Mouse (Mus musculus) B cell, adult 2 months (primary cell): ENCODE measurements around the gene Llcfc1.

ENCODE experiments used
- DNase-seq, 2 experiments: peaks; one replicate each; pipeline ENCODE4 v3.0.0; 2022

Gene Llcfc1

DNA sequence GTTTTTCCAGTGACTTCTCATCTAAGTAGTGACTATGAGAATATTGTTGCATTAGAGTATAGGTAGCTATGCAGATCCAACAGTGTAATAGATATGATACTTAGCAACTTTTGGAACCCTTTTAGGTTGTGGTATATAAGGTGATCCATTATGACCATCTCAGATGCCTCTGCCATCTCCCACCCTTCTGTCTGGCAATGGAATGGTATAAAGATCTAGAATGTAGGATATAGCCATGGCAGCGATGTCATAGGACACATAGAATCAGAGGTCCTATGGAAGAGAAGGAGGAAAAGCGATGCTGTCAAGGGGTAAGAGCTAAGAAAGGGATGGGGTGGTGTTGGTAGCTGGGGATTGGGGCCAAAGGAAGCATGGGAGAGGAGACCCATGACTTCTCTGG, at the start of gene Llcfc1:
Llcfc1 (plus strand) TSS at position 301 of the 400 bp plus-strand sequence.
- no peak for DNase-seq

DNA sequence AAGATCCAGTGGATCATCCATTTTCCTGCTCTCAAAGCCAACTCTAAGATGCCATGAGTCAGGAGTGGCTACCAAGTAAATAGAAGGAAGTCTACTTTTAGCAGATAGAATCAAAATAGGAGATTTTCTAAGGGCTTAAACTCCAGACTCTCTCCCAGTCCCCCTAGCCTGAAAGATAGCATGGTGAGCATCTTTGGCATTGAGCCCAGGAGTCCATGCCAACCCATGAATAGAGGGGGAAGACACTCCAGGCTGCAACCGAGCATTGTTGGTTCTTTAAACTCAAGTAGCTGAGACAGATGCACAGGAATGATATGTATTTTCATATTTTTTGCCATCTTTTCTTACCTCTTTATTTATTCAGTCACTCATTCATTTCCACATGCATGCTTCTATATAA, 49.0 kb upstream of the Llcfc1 start:
- no peak for DNase-seq

DNA sequence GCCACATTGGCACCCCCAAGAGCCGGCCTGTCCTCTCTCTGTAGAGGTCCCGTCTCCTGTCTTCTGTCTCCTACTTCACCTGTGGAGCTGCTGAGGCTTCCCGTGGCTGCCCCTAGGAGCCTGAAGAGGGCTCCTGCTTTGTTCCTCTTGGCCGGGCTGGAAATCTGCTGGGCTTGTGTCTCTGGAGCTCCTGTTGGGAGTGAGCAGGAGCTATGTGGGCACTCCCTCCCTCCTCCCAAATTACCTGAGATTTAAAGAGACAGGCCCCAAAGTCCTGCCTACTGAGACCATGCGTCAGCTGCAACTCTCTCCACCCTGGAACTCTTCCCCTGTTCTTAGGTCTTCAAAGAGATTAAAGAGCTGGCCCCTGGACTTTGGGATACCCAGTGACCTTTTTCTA, 48.1 kb upstream of the Llcfc1 start, which contains the start of gene Trpv6:
Trpv6 (minus strand) TSS at position 228 of the 400 bp plus-strand sequence.
- DNase-seq: no peak

DNA sequence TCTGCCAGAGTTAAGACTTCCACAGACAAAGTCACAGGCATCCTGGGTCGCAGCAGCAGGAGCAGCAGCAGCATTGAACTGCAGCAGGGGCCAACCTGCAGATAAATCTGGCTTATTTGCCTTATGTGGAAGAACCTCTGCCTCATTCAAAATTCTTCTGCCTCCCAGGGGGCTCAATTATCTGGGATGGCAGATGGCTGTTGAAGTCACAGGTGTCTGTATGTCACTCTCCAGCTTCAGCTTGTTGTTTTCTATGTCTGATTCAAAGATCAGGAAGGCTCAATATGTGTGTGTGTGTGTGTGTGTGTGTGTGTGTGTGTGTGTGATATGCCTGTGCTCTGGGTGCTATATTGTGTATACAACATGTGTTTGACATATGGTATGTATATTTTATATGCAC, 46.8 kb upstream of the Llcfc1 start:
- no peak for DNase-seq

DNA sequence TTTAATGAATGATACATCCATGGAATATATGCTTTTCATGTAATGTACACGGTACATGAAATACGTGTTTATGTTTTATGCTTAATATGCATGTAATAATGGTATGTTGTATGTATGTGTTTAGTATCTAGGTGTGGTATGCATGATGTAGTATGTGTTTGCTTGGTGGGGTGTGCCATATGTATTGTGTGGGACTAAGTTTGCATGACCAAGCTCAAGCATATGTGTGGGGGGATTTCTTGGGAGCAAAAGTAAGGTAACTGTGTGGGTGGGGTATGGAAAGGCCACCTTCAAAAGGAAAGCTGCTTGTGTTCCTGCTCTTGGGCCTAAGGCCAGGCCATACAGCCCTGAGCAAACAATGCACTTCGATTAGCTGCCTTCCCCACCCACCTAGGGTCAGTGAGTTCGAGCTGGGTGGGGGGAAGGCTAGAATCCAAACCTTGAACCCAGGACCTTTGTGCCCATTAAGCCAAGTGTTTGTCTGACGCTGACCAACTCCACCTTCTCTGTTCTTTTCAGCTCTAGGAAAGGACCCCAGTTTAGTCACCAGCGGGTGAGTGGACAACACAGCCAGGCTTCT, 46.2 kb upstream of the Llcfc1 start:
- DNase-seq: no peak

- no peak for DNase-seq
Observed at GRCm38 (mm10) chr6:41640449-41640848, 43.8 kb upstream of the Llcfc1 start.

GRCm38 (mm10) chr6:41641173-41641866, 42.9 kb upstream of the Llcfc1 start:
- DNase-seq: no peak

- no peak for DNase-seq
Observed at GRCm38 (mm10) chr6:41642765-41643164, 41.5 kb upstream of the Llcfc1 start.

DNA sequence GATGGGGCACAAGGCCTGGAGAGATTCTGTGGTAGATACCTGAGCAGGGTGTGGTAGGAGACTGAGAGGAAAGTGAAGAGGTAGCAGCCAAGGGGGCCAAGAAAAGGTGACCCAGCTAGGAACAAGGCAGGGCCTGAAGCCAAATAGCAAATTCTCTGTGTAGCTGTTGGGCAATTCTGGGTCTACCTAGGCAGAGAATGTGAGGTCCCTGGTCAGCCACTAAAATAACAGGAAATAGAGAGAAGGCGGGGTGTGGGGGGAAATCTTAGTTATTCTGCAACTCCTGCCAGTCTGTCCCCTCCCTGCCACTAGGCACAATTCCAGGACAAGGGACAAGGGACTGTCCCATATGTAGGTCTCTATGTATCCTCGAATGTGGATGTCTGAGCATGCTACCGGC, 41.0 kb upstream of the Llcfc1 start:
- no peak for DNase-seq

DNA sequence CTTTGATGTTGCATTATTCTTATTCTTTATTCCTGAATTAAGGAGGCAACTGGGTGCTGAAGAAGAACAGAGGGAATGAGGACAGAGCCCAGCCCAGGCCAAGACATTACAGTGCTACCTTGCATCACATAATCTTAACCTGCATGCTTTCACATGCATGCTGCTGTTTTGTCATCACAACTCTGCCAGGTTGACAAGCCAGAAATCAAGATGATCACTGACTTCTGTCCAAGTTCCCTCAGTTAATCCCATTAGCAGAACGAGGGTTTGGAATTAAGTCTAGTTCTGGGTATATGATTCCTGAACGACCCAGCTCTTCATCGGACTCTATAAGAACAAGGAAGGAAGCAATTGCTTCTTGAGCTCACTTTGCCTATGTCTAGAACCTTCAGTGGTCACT, 38.0 kb upstream of the Llcfc1 start:
- DNase-seq: no peak

DNA sequence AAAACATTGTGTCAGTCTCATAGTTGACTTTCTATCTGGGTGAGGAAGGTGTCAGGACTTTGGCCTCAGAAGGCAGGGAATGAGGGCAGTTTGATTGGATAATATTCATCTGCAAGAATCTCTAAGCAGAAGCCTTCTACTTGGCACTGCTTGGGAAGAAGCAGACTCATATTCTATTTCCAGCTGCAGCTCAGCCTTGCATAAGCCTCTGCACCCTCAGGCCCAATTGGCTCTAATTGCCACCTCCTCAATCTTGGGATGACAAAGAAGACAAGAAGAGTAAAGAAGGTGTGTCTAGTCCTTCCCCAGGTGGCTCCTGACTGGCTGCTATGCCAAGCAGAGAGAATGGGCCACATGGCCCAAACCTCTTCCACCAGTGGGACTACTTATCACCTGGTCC, 37.6 kb upstream of the Llcfc1 start:
- no peak for DNase-seq

- DNase-seq: no peak
Observed at GRCm38 (mm10) chr6:41653173-41653572, 31.1 kb upstream of the Llcfc1 start.

GRCm38 (mm10) chr6:41654648-41655047, 29.6 kb upstream of the Llcfc1 start:
- DNase-seq: no peak

DNA sequence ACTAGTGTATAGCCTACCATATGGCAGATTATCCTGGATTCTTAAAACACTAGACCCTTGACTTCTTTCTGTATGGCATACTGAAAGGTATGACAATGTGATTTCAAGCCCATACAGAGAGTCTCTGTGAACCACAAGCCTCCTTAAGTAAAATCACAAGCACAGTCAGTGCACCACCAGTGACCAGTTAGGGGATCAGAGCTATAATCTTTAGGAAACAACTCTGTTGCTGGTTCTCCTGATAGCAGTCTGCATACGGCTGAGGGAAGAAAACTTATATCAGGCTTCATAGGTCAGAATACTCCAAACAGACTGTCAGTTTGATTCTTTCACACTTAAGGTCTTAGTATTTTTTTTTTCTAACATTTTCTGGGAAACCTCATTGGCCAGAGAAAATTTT, 25.7 kb upstream of the Llcfc1 start:
- DNase-seq: no peak

- no peak for DNase-seq
Observed at GRCm38 (mm10) chr6:41662320-41662719, 21.9 kb upstream of the Llcfc1 start.

GRCm38 (mm10) chr6:41676530-41676929, 7.7 kb upstream of the Llcfc1 start:
- DNase-seq: no peak

DNA sequence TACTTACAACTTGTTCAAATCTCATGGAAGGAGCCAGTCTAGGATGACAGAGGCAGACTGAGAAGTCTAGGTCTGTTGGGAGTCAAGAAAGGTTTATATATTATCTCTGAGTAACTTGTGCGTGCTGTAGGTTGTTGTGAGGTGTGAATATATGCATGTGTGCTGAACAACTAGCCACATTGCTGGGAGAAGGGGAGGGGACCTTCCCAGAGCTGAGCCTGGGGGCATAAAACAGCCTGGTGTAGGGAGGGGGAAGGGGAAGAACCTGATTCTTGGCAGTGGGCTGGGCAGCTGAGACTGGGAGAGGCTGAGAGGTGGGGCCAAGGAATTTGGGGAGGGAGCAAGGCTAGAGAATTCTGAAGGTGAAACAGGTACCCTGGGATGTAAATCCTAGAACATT, 3.6 kb upstream of the Llcfc1 start, which contains the start of gene Trpv5:
Trpv5 (minus strand) TSS at position 101 of the 400 bp plus-strand sequence.
- DNase-seq: no peak

DNA sequence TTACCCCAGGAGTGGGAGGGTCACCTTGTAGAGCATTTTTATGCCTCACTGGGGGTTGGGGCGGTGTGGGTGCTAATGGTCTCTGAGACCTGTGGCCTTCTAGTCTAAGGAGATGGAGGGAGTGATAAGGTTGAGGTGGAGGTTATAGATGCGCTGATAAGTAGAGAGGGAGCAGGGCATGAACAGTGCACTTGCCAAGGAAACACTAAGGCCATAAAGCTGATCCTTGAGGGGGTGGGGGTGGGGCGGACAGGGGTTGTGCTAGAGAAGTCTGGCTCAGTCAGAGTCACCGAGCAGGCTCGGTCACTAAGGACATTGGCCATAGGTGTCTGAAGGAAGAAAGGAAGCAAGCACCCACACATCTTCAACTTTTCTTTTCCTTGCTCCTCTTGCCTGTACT, 2.6 kb upstream of the Llcfc1 start:
- no peak for DNase-seq

- no peak for DNase-seq
Observed at GRCm38 (mm10) chr6:41684911-41685310, 680 bp downstream of the Llcfc1 start.

- no peak for DNase-seq
Observed at GRCm38 (mm10) chr6:41685596-41685995, 1.4 kb downstream of the Llcfc1 start.

- DNase-seq: no peak
Observed at GRCm38 (mm10) chr6:41692200-41692599, 8.0 kb downstream of the Llcfc1 start.

DNA sequence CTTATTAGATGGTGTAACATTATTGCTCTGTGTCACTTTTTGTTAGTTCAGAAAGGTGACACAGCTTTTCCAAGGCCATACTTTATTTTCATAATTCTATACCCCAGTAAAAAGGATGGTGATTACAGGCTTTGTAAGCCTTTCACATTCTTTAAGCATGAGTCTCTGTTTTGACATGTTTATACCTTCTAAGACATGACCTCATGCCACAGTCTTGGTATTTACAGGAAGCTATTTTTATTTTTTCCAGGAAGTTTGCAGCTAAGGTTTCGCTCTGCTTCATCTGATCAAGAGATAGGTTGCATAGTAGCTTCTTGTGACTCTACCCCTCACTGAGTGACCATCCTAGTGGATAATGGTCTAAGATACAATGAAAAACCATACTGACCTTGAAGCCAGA, 10.2 kb downstream of the Llcfc1 start:
- no peak for DNase-seq

DNA sequence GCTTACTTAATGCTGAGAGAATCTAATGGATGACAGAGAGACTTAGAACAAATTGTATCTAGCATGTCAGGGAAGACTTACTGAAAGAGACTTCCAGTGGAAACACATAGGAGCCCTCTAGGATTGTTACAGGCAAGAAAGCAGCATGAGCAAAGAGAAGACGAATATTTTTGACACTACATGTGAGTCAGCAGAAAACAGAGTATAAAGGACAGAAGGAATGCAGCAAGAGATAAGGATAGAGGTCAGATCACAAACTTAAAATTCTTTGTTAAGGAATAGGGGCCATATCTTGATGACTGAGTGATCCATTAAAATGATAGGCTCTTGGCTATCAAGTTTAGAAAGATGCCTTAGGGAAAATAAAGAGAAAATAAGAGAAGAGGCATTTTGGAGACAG, 17.0 kb downstream of the Llcfc1 start:
- DNase-seq: no peak

GRCm38 (mm10) chr6:41702928-41703327, 18.7 kb downstream of the Llcfc1 start:
- DNase-seq: peak in 1 of 2 experiments; percentile 8

- DNase-seq: no peak
Observed at GRCm38 (mm10) chr6:41704123-41704522, 19.9 kb downstream of the Llcfc1 start, which contains the start of gene Kel. Gene Kel, minus strand, starts transcription at chr6:41704339.
